Mouse (Mus musculus): Measurements from ENCODE around the gene Ttc36. TPM values are rescaled to one million over a fixed set of nuclear protein-coding genes. Genes with fewer than 3 reads are reported as not detected.

The Ttc36 gene
- total RNA-seq, 1 experiment: 0.80 TPM

DNA sequence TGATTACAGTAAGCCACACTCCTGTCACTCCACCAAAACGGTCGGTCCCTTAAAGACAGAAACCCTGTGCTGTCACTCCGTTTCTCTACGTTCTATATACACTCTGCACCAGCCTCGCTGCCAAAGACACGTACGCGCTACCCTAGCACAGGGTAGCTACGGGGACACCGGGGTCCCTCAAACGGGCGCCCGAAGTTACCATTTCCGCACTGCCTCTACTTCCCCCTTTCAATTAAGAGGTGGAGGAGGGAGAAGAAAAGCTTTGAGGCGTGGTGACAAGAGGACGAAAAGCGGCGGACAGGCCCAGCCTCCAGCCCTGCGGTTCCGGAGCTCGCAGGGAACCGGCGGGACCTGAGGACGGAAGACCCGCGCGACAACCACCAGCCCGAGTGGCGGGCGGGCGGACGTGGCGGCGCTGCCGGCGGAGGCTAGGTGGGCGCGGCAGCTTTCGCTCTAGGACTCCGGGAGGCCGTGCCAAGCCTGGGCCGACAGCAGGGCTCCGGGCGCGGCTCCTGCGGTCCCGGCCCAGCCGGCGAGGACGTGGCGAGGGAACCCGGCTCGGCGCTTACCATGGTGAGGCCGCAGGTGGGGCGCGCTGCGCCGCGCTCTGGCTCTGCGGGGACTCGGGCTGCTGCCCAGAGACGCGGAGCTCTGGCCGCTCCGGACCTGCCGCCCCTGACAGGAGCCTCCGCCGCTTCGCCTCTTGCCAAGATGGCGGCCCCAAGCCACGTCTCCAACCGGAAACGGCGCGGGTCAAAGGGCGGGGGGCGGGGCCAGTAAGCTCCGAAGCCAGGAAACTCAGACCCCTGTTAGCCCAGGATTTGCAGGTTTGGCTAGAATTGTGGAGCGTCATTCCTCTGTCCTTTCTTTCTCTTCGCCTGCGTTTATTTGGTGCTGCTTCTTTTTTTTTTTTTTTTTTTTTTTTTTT, 35.5 kb downstream of the Ttc36 start, which contains the start of the genes Arcn1 and Ift46:
TSS of gene Arcn1 (minus strand) at position 745 of the 928 bp plus-strand sequence.
TSS of gene Ift46 (plus strand) at position 808 of the 928 bp plus-strand sequence.
- in situ Hi-C loops (cut with MboI; ENCODE audit: low sequenced_read_pairs in 2 of 2, unreplicated experiment in 2 of 2): no loop called here
- Histone ChIP-seq H3K9me3 (ENCODE audit: control insufficient read depth, insufficient read depth, low read depth, low read length) (no peaks in the 10 kb centered on the region), H3K27ac (ENCODE audit: insufficient read depth, low read depth, low read length, poor library complexity, severe bottlenecking) (peak within 1 kb of the TSS; percentile 53; the same call in 1 of the 2 replicates), H3K4me3 (ENCODE audit: insufficient read depth in 1 of 2, low read depth in 1 of 2, low read length in 2 of 2, poor library complexity in 1 of 2, severe bottlenecking in 1 of 2) (peak within 1 kb of the TSS; percentile 92 to 98), H3K4me1 (ENCODE audit: control insufficient read depth in 2 of 2, insufficient read depth in 2 of 2, low read length in 2 of 2, poor library complexity in 1 of 2) (peaks cover 2% of the 10 kb centered on the region in 2 experiments; a peak in 2 of 4 replicates), H3K36me3 (ENCODE audit: control insufficient read depth, insufficient read depth, low read length, poor library complexity, severe bottlenecking) (no peaks in the 10 kb centered on the region), H3K9ac (ENCODE audit: insufficient read depth, low read depth, low read length, poor library complexity, severe bottlenecking) (peak within 1 kb of the TSS; percentile 97)
- DNase-seq (ENCODE audit: low read depth, low spot score): peak; percentile 75
- no peak for TF ChIP-seq CHD2 (IDR thresholded peaks at IDR 0.05; ENCODE audit: low read depth, low read length)
- TF ChIP-seq ZC3H11A (IDR thresholded peaks at IDR 0.05; ENCODE audit: borderline replicate concordance, low read depth, low read length): no peak
- no peak for TF ChIP-seq MAFK (IDR thresholded peaks at IDR 0.05; ENCODE audit: insufficient read depth, low read depth, low read length)
- no peak for TF ChIP-seq ZNF384 (IDR thresholded peaks at IDR 0.05; ENCODE audit: low read depth, low read length)
- TF ChIP-seq HCFC1 (IDR thresholded peaks at IDR 0.05; ENCODE audit: borderline replicate concordance, insufficient read depth, low read length): peak; percentile 52; the same call in 1 of the 2 replicates

DNA sequence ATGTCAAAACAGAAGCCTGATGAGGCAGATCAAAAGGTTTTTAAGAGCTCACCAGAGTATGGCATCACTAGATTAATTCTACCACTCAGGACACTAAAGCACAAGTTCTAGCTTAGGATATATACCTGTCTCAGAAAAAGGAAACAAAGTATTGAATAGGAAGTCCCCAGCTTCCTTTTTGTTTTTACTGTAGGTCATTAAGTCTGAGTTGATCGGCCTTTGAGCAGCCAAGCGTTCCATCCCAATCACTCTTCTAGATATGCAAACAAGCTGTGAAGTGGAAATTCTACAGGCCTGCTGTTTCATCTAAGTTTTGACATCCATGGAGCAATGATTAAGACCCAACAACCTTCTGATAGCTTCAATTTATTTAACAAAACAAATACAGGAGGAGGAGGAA, 42.0 kb downstream of the Ttc36 start:
- in situ Hi-C loops (cut with MboI; ENCODE audit: low sequenced_read_pairs in 2 of 2, unreplicated experiment in 2 of 2): no loop called here
- H3K4me1 ChIP-seq (ENCODE audit: control insufficient read depth in 2 of 2, insufficient read depth in 2 of 2, low read length in 2 of 2, poor library complexity in 1 of 2): peaks cover 0 to 2% of the 10 kb centered on the region in 2 experiments; a peak in 1 of 4 replicates
- H3K27ac ChIP-seq (ENCODE audit: insufficient read depth, low read depth, low read length, poor library complexity, severe bottlenecking): no peak overlapping the region
- H3K9ac ChIP-seq (ENCODE audit: insufficient read depth, low read depth, low read length, poor library complexity, severe bottlenecking): no peak overlapping the region
- no peak for DNase-seq (ENCODE audit: low read depth, low spot score)
- TF ChIP-seq ZC3H11A (IDR thresholded peaks at IDR 0.05; ENCODE audit: borderline replicate concordance, low read depth, low read length) (no peak), ZNF384 (IDR thresholded peaks at IDR 0.05; ENCODE audit: low read depth, low read length) (no peak), HCFC1 (IDR thresholded peaks at IDR 0.05; ENCODE audit: borderline replicate concordance, insufficient read depth, low read length) (no peak), MAFK (IDR thresholded peaks at IDR 0.05; ENCODE audit: insufficient read depth, low read depth, low read length) (no peak), CHD2 (IDR thresholded peaks at IDR 0.05; ENCODE audit: low read depth, low read length) (no peak)
- no peaks in the 10 kb centered on the region for H3K9me3 ChIP-seq (ENCODE audit: control insufficient read depth, insufficient read depth, low read depth, low read length)
- H3K36me3 ChIP-seq (ENCODE audit: control insufficient read depth, insufficient read depth, low read length, poor library complexity, severe bottlenecking): peaks cover 3% of the 10 kb centered on the region
- H3K4me3 ChIP-seq (ENCODE audit: insufficient read depth in 1 of 2, low read depth in 1 of 2, low read length in 2 of 2, poor library complexity in 1 of 2, severe bottlenecking in 1 of 2): no peak overlapping the region

Other genes with a start within 250 kb of the Ttc36 start
- gene Cxcr5, start 241.2 kb downstream of the Ttc36 start, total RNA-seq (2012; rRNA removed): 0.21 and 0.31 TPM in 2 replicates
- gene Ddx6, start 198.2 kb downstream of the Ttc36 start, total RNA-seq (2012; rRNA removed): 34.9 and 52.7 TPM in 2 replicates
- not detected in 2 replicates for gene Treh, start 129.8 kb downstream of the Ttc36 start, total RNA-seq (2012; rRNA removed)
- 25.8 and 44.0 TPM in 2 replicates for gene Phldb1, start 67.9 kb downstream of the Ttc36 start, total RNA-seq (2012; rRNA removed)
- 46.4 and 72.3 TPM in 2 replicates for gene Arcn1, start 35.2 kb downstream of the Ttc36 start, total RNA-seq (2012; rRNA removed)
- gene Ift46, start 35.2 kb downstream of the Ttc36 start, total RNA-seq (2012; rRNA removed): 49.1 and 64.4 TPM in 2 replicates
- 0.54 and 1.0 TPM in 2 replicates for gene Tmem25, start 3.8 kb downstream of the Ttc36 start, total RNA-seq (2012; rRNA removed)
- 23.6 and 25.2 TPM in 2 replicates for gene Kmt2a, start 78.2 kb upstream of the Ttc36 start, total RNA-seq (2012; rRNA removed)
- 664 and 732 TPM in 2 replicates for gene Atp5l, start 117.7 kb upstream of the Ttc36 start, total RNA-seq (2012; rRNA removed)
- gene Ube4a, start 162.5 kb upstream of the Ttc36 start, total RNA-seq (2012; rRNA removed): 46.5 and 56.3 TPM in 2 replicates
- 0.27 TPM in 1 of 2 replicates, not detected in the other for gene Cd3g, start 177.4 kb upstream of the Ttc36 start, total RNA-seq (2012; rRNA removed)
- not detected in 2 replicates for gene Cd3d, start 178.7 kb upstream of the Ttc36 start, total RNA-seq (2012; rRNA removed)
- gene Cd3e, start 206.6 kb upstream of the Ttc36 start, total RNA-seq (2012; rRNA removed): 3.2 and 4.0 TPM in 2 replicates
- gene Mpzl2, start 236.7 kb upstream of the Ttc36 start, total RNA-seq (2012; rRNA removed): 13.3 and 18.9 TPM in 2 replicates